Comparison of ENCODE assay signal across 32 mouse cellular contexts in the genomic region with DNA sequence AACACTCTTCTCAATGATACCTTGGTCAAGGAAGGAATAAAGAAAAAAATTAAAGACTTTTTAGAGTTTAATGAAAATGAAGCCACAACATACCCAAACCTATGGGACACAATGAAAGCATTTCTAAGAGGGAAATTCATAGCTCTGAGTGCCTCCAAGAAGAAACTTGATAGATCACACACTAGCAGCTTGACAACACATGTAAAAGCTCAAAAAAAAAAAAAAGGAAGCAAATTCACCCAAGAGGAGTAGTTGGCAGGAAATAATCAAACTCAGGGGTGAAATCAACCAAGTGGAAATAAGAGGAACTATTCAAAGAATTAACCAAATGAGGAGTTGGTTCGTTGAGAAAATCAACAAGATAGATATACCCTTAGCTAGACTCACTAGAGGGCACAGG. TPM values are rescaled to one million over a fixed set of nuclear protein-coding genes. Genes with fewer than 3 reads are reported as not detected.
"Had no signal": no experiment of that assay in that cellular context is flagged by ENCODE, and none has a peak within 500 bp of the region (broad histone marks: within the 10 kb centered on the region; RNA-seq: fewer than 3 reads in every experiment).

No protein-coding gene starts in this region.

RNA-seq across cellular contexts. Expression of a gene that starts 5.2 kb away (rescaled TPM):
- total RNA-seq: common myeloid progenitor, adult 5-6 weeks; forebrain, postnatal 0 days; gastrocnemius, adult 18-20 months; gastrocnemius, adult 2 months; gastrocnemius, adult 8-10 months; gastrocnemius, postnatal 10 days; gastrocnemius, postnatal 14 days; gastrocnemius, postnatal 25 days; gastrocnemius, postnatal 36 days; gastrocnemius, postnatal 4 days; granulocyte monocyte progenitor cell, adult 5-6 weeks; heart, adult 18-20 months; heart, adult 2 months; heart, adult 8-10 months had no signal
- polyA plus RNA-seq: cortical plate, adult 2 months; embryonic facial prominence, embryonic 10.5 days; embryonic facial prominence, embryonic 11.5 days; embryonic facial prominence, embryonic 12.5 days; embryonic facial prominence, embryonic 13.5 days; embryonic facial prominence, embryonic 14.5 days; embryonic facial prominence, embryonic 15.5 days; erythroblast, embryonic 14.5 days; forebrain, embryonic 10.5 days; forebrain, embryonic 11.5 days; forebrain, embryonic 12.5 days; forebrain, embryonic 13.5 days; forebrain, embryonic 14.5 days; forebrain, embryonic 15.5 days; forebrain, embryonic 16.5 days; forebrain, postnatal 0 days; frontal cortex, adult 2 months; gonadal fat pad, adult 2 months; heart, adult 2 months; heart, embryonic 10.5 days had no signal

RNA-seq across cellular contexts. Expression of a gene that starts 7.7 kb away (rescaled TPM):
- total RNA-seq: common myeloid progenitor, adult 5-6 weeks; forebrain, postnatal 0 days; gastrocnemius, adult 18-20 months; gastrocnemius, adult 2 months; gastrocnemius, adult 8-10 months; gastrocnemius, postnatal 10 days; gastrocnemius, postnatal 14 days; gastrocnemius, postnatal 25 days; gastrocnemius, postnatal 36 days; gastrocnemius, postnatal 4 days; granulocyte monocyte progenitor cell, adult 5-6 weeks; heart, adult 18-20 months; heart, adult 2 months; heart, adult 8-10 months had no signal
- polyA plus RNA-seq: cortical plate, adult 2 months; embryonic facial prominence, embryonic 10.5 days; embryonic facial prominence, embryonic 11.5 days; embryonic facial prominence, embryonic 12.5 days; embryonic facial prominence, embryonic 13.5 days; embryonic facial prominence, embryonic 14.5 days; erythroblast, embryonic 14.5 days; forebrain, embryonic 10.5 days; forebrain, embryonic 11.5 days; forebrain, embryonic 12.5 days; forebrain, embryonic 13.5 days; forebrain, embryonic 14.5 days; forebrain, embryonic 15.5 days; forebrain, embryonic 16.5 days; forebrain, postnatal 0 days; frontal cortex, adult 2 months; gonadal fat pad, adult 2 months; heart, adult 2 months; heart, embryonic 10.5 days had no signal

RNA-seq across cellular contexts. Expression of a gene that starts 24.6 kb away (rescaled TPM):
- total RNA-seq: common myeloid progenitor, adult 5-6 weeks; forebrain, postnatal 0 days; gastrocnemius, adult 18-20 months; gastrocnemius, adult 2 months; gastrocnemius, adult 8-10 months; gastrocnemius, postnatal 10 days; gastrocnemius, postnatal 14 days; gastrocnemius, postnatal 25 days; gastrocnemius, postnatal 36 days; gastrocnemius, postnatal 4 days; granulocyte monocyte progenitor cell, adult 5-6 weeks; heart, adult 18-20 months; heart, adult 2 months; heart, adult 8-10 months had no signal
- polyA plus RNA-seq: cortical plate, adult 2 months; embryonic facial prominence, embryonic 10.5 days; embryonic facial prominence, embryonic 11.5 days; embryonic facial prominence, embryonic 12.5 days; embryonic facial prominence, embryonic 13.5 days; embryonic facial prominence, embryonic 14.5 days; embryonic facial prominence, embryonic 15.5 days; erythroblast, embryonic 14.5 days; forebrain, embryonic 10.5 days; forebrain, embryonic 11.5 days; forebrain, embryonic 12.5 days; forebrain, embryonic 13.5 days; forebrain, embryonic 14.5 days; forebrain, embryonic 15.5 days; forebrain, embryonic 16.5 days; forebrain, postnatal 0 days; frontal cortex, adult 2 months; gonadal fat pad, adult 2 months; heart, adult 2 months; heart, embryonic 10.5 days had no signal

RNA-seq across cellular contexts. Expression of a gene that starts 25.8 kb away (rescaled TPM):
- total RNA-seq: common myeloid progenitor, adult 5-6 weeks; forebrain, postnatal 0 days; gastrocnemius, adult 18-20 months; gastrocnemius, adult 2 months; gastrocnemius, adult 8-10 months; gastrocnemius, postnatal 10 days; gastrocnemius, postnatal 14 days; gastrocnemius, postnatal 25 days; gastrocnemius, postnatal 36 days; gastrocnemius, postnatal 4 days; granulocyte monocyte progenitor cell, adult 5-6 weeks; heart, adult 18-20 months; heart, adult 2 months; heart, adult 8-10 months had no signal
- polyA plus RNA-seq: cortical plate, adult 2 months; embryonic facial prominence, embryonic 10.5 days; embryonic facial prominence, embryonic 11.5 days; embryonic facial prominence, embryonic 12.5 days; embryonic facial prominence, embryonic 13.5 days; embryonic facial prominence, embryonic 14.5 days; erythroblast, embryonic 14.5 days; forebrain, embryonic 10.5 days; forebrain, embryonic 11.5 days; forebrain, embryonic 12.5 days; forebrain, embryonic 13.5 days; forebrain, embryonic 14.5 days; forebrain, embryonic 15.5 days; forebrain, embryonic 16.5 days; forebrain, postnatal 0 days; frontal cortex, adult 2 months; gonadal fat pad, adult 2 months; heart, adult 2 months; heart, embryonic 10.5 days had no signal

RNA-seq across cellular contexts. Expression of a gene that starts 36.7 kb away (rescaled TPM):
- total RNA-seq: common myeloid progenitor, adult 5-6 weeks; forebrain, postnatal 0 days; gastrocnemius, adult 18-20 months; gastrocnemius, adult 2 months; gastrocnemius, adult 8-10 months; gastrocnemius, postnatal 10 days; gastrocnemius, postnatal 14 days; gastrocnemius, postnatal 25 days; gastrocnemius, postnatal 36 days; gastrocnemius, postnatal 4 days; granulocyte monocyte progenitor cell, adult 5-6 weeks; heart, adult 18-20 months; heart, adult 2 months; heart, adult 8-10 months had no signal
- polyA plus RNA-seq: cortical plate, adult 2 months; embryonic facial prominence, embryonic 10.5 days; embryonic facial prominence, embryonic 11.5 days; embryonic facial prominence, embryonic 12.5 days; embryonic facial prominence, embryonic 13.5 days; embryonic facial prominence, embryonic 14.5 days; erythroblast, embryonic 14.5 days; forebrain, embryonic 10.5 days; forebrain, embryonic 11.5 days; forebrain, embryonic 12.5 days; forebrain, embryonic 13.5 days; forebrain, embryonic 14.5 days; forebrain, embryonic 15.5 days; forebrain, embryonic 16.5 days; forebrain, postnatal 0 days; frontal cortex, adult 2 months; gonadal fat pad, adult 2 months; heart, adult 2 months; heart, embryonic 10.5 days had no signal
